Mouse (Mus musculus) adrenal gland, adult 18-20 months (tissue): Measurements from ENCODE around the gene Gm13057. TPM values are rescaled to one million over a fixed set of nuclear protein-coding genes. Genes with fewer than 3 reads are reported as not detected.
"Not testable (repeated sequence)": the region's sequence is repeated elsewhere in the genome, so short reads cannot be mapped to it uniquely, and the experiment has no call there.

Experiments used
- DNase-seq, 2 experiments: peaks; one replicate each; pipeline ENCODE4 v3.0.0; 2021 to 2022; ENCODE audit warnings: low spot score in 2 of 2
- long read RNA-seq, 2 experiments: library from polyadenylated mRNA; stranded (forward); transcript quantifications; one replicate each; pipeline ENCODE4 v2.0.0; 2021
- total RNA-seq, 2 experiments: library from RNA; stranded (reverse); gene quantifications; 1 replicate in 1 of 2; 2 replicates in 1 of 2; pipeline ENCODE4 v1.2.3; 2021

Gm13057 gene
- not detected for total RNA-seq
- long read RNA-seq, experiment 1, result 0 reads
- long read RNA-seq, experiment 2, result 0 reads

GRCm38 (mm10) chr4:143551400-143551799 lies at the start of gene Gm13057, which contains the start of gene BC080695:
TSS of gene Gm13057 (plus strand) at chr4:143551709.
TSS of gene BC080695 (plus strand) at chr4:143551700.
- not testable (repeated sequence) for DNase-seq

DNA sequence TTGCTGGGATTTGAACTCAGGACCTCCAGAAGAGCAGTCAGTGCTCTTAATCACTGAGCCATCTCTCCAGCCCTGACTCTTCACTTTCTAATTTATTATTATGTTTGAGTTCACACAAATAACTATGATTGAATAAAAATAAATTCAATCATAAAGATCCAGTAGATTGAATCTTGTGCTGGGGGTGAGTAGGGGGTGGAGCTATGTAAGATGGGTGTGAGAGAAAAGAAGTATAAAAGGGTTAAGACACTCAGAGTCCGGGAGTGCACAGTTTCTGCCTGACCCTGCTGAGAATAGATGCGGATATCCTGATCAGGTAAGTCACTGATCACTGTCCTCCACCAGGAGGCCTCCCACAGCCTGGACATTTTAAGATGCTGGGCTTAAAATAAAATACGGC lies 40.5 kb upstream of the Gm13057 start, which contains the start of gene Gm13043:
TSS of gene Gm13043 (plus strand) at position 301 of the 400 bp plus-strand sequence.
- DNase-seq, result no peak

DNA sequence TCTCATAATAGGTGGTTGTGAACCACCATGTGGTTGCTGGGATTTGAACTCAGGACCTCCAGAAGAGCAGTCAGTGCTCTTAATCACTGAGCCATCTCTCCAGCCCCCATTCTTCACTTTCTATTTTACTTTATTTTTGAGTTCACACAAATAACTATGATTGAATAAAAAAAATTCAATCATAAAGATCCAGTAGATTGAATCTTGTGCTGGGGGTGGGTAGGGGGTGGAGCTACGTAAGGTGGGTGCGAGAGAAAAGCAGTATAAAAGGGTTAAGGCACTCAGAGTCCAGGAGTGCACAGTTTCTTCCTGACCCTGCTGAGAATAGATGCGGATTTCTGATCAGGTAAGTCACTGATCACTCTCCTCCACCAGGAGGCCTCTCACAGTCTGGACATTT lies 15.9 kb upstream of the Gm13057 start, which contains the start of gene Gm13040:
TSS of gene Gm13040 (plus strand) at position 301 of the 400 bp plus-strand sequence.
- DNase-seq, result not testable (repeated sequence)

Other genes with a start within 250 kb of the Gm13057 start
- under 1 TPM in 1 of 2 experiments, not detected in 1; 0.43 TPM for gene Lrrc38, start 202.0 kb upstream of the Gm13057 start, total RNA-seq
- not detected for gene Pramel1, start 157.3 kb upstream of the Gm13057 start, total RNA-seq
- 10 to 100 TPM in 1 of 2 experiments, 1 to 10 TPM in 1; 9.3 to 10.7 TPM for gene Pramef8, start 139.3 kb upstream of the Gm13057 start, total RNA-seq
- not detected for gene Oog4, start 101.4 kb upstream of the Gm13057 start, total RNA-seq
- not detected for gene Gm13043, start 40.4 kb upstream of the Gm13057 start, total RNA-seq
- gene Gm13040, start 15.8 kb upstream of the Gm13057 start, total RNA-seq, result not detected
- not detected for gene BC080695, start within 50 bp of the Gm13057 start, total RNA-seq
- gene Gm13083, start 63.3 kb downstream of the Gm13057 start, total RNA-seq, result not detected
- gene Gm13088, start 105.5 kb downstream of the Gm13057 start, total RNA-seq, result not detected
- gene Gm13089, start 151.0 kb downstream of the Gm13057 start, total RNA-seq, result not detected
- gene Gm13078, start 167.7 kb downstream of the Gm13057 start, total RNA-seq, result not detected
- gene Gm13023, start 237.6 kb downstream of the Gm13057 start, total RNA-seq, result not detected